Mouse (Mus musculus): ENCODE results near the gene Stag2. TPM values are rescaled to one million over a fixed set of nuclear protein-coding genes. Genes with fewer than 3 reads are reported as not detected.

The Stag2 gene
- total RNA-seq (2023): 100 to 1,000 TPM; 130 to 141 TPM

DNA sequence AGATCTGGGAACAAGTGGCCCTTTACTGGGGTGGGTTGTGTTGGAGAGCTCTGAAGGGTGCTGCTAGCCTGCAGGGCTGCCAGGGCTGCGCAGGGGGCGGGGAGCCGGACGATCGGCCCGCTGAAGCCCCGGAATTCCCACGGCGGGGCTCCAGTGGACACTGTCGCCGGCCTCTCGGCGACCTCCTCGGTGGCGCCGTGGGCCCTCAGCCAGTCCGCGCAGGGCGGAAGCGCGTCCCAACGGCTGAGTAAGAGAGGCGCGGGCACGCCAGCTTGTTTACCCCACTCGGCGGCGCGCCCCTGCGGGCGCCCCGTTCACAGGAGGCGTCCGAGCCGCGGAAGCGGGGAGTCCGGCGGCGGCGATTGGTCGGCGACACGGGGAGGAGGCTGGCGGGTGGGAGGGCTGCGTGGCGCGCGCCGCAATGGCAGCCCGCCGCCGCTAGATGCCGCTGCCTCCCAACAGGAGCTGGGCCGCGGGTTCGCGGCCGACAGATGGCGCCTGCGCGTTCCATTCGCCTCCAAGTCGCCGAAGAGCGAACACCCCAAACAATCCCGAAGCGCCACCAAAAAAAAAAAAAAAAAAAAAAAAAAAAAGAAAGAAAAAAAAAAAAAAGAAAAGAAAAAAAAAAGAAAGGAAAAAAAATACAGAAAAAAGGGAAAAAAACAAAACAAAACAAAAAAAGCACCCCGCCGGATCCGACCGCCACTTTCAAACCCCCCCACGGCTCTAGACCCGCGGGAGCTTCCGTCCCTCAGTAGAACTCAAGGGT, at the start of gene Stag2:
Gene Stag2, plus strand, starts transcription at position 530 of the 769 bp plus-strand sequence.

Other genes with a start within 250 kb of the Stag2 start
- 100 to 1,000 TPM; 112 to 124 TPM for gene Thoc2, start 228.6 kb upstream of the Stag2 start, total RNA-seq (2023)
- gene Xiap, start 89.6 kb upstream of the Stag2 start, total RNA-seq (2023): 10 to 100 TPM; 38.3 to 51.0 TPM